ENCODE assay signal across 30 mouse cellular contexts in the genomic region with DNA sequence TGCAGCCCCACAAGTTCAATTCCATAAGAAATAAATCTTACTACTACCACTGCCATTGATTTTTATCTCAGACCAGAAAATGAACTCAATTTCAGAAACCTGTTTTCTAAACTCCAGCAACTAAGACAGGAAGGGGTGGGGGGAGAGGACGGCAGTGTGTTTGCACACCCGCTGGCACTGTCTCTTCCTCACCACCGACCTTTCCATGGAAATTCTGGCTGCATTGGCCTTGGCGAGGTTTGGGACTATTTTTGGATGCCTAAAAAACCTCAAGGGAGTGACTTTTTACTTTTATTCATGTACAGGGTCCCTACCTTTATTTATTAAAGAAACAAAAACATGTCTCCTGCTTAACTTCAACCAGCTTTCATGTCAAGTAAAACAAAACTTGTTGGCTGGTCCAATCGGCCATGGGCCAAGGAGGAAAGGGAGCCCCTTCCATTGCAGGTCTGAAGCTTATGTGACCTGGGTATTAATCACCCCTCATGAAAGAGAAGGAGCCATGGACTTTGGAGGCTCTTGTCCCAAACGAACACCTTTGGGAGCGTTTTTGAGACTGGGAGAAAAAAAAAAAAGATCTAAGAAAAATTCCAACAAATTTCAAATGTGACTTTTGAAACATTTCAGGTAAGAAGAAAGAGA.
A peak's percentile ranks its signal among the peaks of the same experiment; 100 is the strongest.
DNase-seq lines count a peak whose midpoint lies in the region; ATAC-seq and TF ChIP-seq lines count a peak whose summit lies in the region.
"Had no signal": no experiment of that assay in that cellular context is flagged by ENCODE, and none has a peak within 500 bp of the region (broad histone marks: within the 10 kb centered on the region; RNA-seq: fewer than 3 reads in every experiment).

No protein-coding gene starts in this region.

- H3K9ac ChIP-seq in embryonic facial prominence, embryonic 13.5 days = no peak overlapping the region
- no peak overlapping the region for H3K9ac ChIP-seq in midbrain, postnatal 0 days (replicated peaks; ENCODE audit: low read length, poor library complexity, severe bottlenecking)
- H3K9ac ChIP-seq: heart, embryonic 12.5 days; liver, embryonic 12.5 days; liver, postnatal 0 days; midbrain, embryonic 15.5 days; neural tube, embryonic 12.5 days had no signal

- peak overlapping the region; percentile 48; the same call in 1 of the 2 replicates for H3K27ac ChIP-seq in embryonic facial prominence, embryonic 13.5 days
- H3K27ac ChIP-seq in embryonic facial prominence, embryonic 10.5 days (replicated peaks) = no peak overlapping the region
- no peak overlapping the region for H3K27ac ChIP-seq in midbrain, postnatal 0 days (ENCODE audit: low read depth, low read length)
- no peak overlapping the region for H3K27ac ChIP-seq in midbrain, embryonic 10.5 days (replicated peaks)
- H3K27ac ChIP-seq: heart, adult 2 months; liver, embryonic 12.5 days; midbrain, embryonic 15.5 days; neural tube, embryonic 12.5 days; stomach, postnatal 0 days had no signal

- no peaks in the 10 kb centered on the region for H3K9me3 ChIP-seq in embryonic facial prominence, embryonic 13.5 days
- H3K9me3 ChIP-seq in embryonic facial prominence, embryonic 10.5 days = no peaks in the 10 kb centered on the region
- H3K9me3 ChIP-seq in midbrain, postnatal 0 days (ENCODE audit: low read length) = no peaks in the 10 kb centered on the region
- no peaks in the 10 kb centered on the region for H3K9me3 ChIP-seq in midbrain, embryonic 10.5 days (replicated peaks)
- H3K9me3 ChIP-seq: liver, embryonic 12.5 days; megakaryocyte, embryonic 14.5 days; midbrain, embryonic 15.5 days; neural tube, embryonic 12.5 days had no signal

- H3K4me2 ChIP-seq in embryonic facial prominence, embryonic 13.5 days = no peak overlapping the region
- H3K4me2 ChIP-seq in midbrain, postnatal 0 days (ENCODE audit: low read depth, low read length, poor library complexity, severe bottlenecking) = no peak overlapping the region
- H3K4me2 ChIP-seq: heart, embryonic 12.5 days; liver, embryonic 12.5 days; midbrain, embryonic 15.5 days; neural tube, embryonic 12.5 days had no signal

- no peak for TF ChIP-seq CTCF in midbrain, postnatal 0 days (IDR thresholded peaks at IDR 0.05)

- peaks cover 15% of the 10 kb centered on the region for H3K4me1 ChIP-seq in embryonic facial prominence, embryonic 13.5 days
- no peaks in the 10 kb centered on the region for H3K4me1 ChIP-seq in embryonic facial prominence, embryonic 10.5 days
- no peaks in the 10 kb centered on the region; the same call in 1 of the 2 replicates for H3K4me1 ChIP-seq in midbrain, postnatal 0 days (ENCODE audit: insufficient read depth, low read length)
- H3K4me1 ChIP-seq in midbrain, embryonic 10.5 days = no peaks in the 10 kb centered on the region
- H3K4me1 ChIP-seq: liver, embryonic 12.5 days; megakaryocyte, embryonic 14.5 days; midbrain, embryonic 15.5 days; neural tube, embryonic 12.5 days had no signal

- H3K36me3 ChIP-seq in embryonic facial prominence, embryonic 13.5 days = no peaks in the 10 kb centered on the region
- no peaks in the 10 kb centered on the region for H3K36me3 ChIP-seq in embryonic facial prominence, embryonic 10.5 days (replicated peaks)
- no peaks in the 10 kb centered on the region for H3K36me3 ChIP-seq in midbrain, postnatal 0 days (ENCODE audit: insufficient read depth, low read length)
- no peaks in the 10 kb centered on the region for H3K36me3 ChIP-seq in midbrain, embryonic 10.5 days
- H3K36me3 ChIP-seq: heart, embryonic 12.5 days; liver, embryonic 12.5 days; midbrain, embryonic 15.5 days; neural tube, embryonic 12.5 days had no signal

- H3K27me3 ChIP-seq in embryonic facial prominence, embryonic 13.5 days = no peaks in the 10 kb centered on the region
- H3K27me3 ChIP-seq in embryonic facial prominence, embryonic 10.5 days (replicated peaks; ENCODE audit: low read depth, poor library complexity, severe bottlenecking) = no peaks in the 10 kb centered on the region
- H3K27me3 ChIP-seq in midbrain, postnatal 0 days (ENCODE audit: insufficient read depth, low read length) = no peaks in the 10 kb centered on the region
- no peaks in the 10 kb centered on the region for H3K27me3 ChIP-seq in midbrain, embryonic 10.5 days (ENCODE audit: low read depth, poor library complexity, severe bottlenecking)
- H3K27me3 ChIP-seq: heart, embryonic 12.5 days; liver, embryonic 12.5 days; megakaryocyte, embryonic 14.5 days; midbrain, embryonic 15.5 days; neural tube, embryonic 12.5 days; Patski had no signal

- DNase-seq in embryonic facial prominence, embryonic 10.5 days (ENCODE audit: low spot score) = no peak
- DNase-seq in midbrain, postnatal 0 days (ENCODE audit: low spot score) = peak; percentile 49
- no peak for DNase-seq in midbrain, embryonic 10.5 days (ENCODE audit: low spot score)
- peak; percentile 30 for DNase-seq in adrenal gland, adult 8-10 months
- DNase-seq in adrenal gland, postnatal 36 days = peak; percentile 54 to 56
- DNase-seq in liver = no peak
- DNase-seq: cerebellum, adult 9-10 months; embryo, embryonic 11 days; kidney, adult 11 months; kidney, postnatal 14 days; layer of hippocampus, adult 9-11 months; liver, postnatal 0 days; lung, postnatal 36 days; right cerebral cortex, postnatal 25 days; spleen, adult 18-20 months; thymus, adult 18-20 months; thymus, postnatal 25 days had no signal

- 71% methylated on average over 7 of the region's 7 CpGs for whole genome bisulfite sequencing in embryonic facial prominence, embryonic 13.5 days
- 82% methylated on average over 7 of the region's 7 CpGs for WGBS in embryonic facial prominence, embryonic 10.5 days
- 67% methylated on average over 7 of the region's 7 CpGs for WGBS in midbrain, postnatal 0 days
- 84% methylated on average over 7 of the region's 7 CpGs for WGBS in midbrain, embryonic 10.5 days

- no peak for ATAC-seq in embryonic facial prominence, embryonic 13.5 days (ENCODE audit: insufficient number of reproducible peaks, insufficient read depth, low FRiP score, low TSS enrichment, low read depth)
- ATAC-seq in midbrain, postnatal 0 days (ENCODE audit: low FRiP score) = no peak
- ATAC-seq in monocyte, adult 5-6 weeks (replicated peaks; ENCODE audit: insufficient number of reproducible peaks, low FRiP score, low TSS enrichment, poor library complexity, severe bottlenecking) = no peak
- ATAC-seq: inflammation-experienced regulatory T-cells, adult 6 months; liver, embryonic 12.5 days; liver, postnatal 0 days; Patski had no signal

- no peak overlapping the region for H3K4me3 ChIP-seq in embryonic facial prominence, embryonic 13.5 days
- H3K4me3 ChIP-seq in embryonic facial prominence, embryonic 10.5 days = no peak overlapping the region
- no peak overlapping the region for H3K4me3 ChIP-seq in midbrain, postnatal 0 days (ENCODE audit: low read depth, low read length)
- no peak overlapping the region for H3K4me3 ChIP-seq in midbrain, embryonic 10.5 days
- H3K4me3 ChIP-seq: erythroblast, embryonic 14.5 days; heart, adult 2 months; heart, embryonic 12.5 days; liver, embryonic 12.5 days; megakaryocyte, embryonic 14.5 days; midbrain, embryonic 15.5 days; myocyte; neural tube, embryonic 12.5 days had no signal

Comparison
In these comparisons a context has a peak if more than half of its experiments do, and no peak if none do; other contexts are left out.
1. DNase-seq: peak in midbrain, postnatal 0 days (single experiment), adrenal gland, adult 8-10 months (single experiment) and adrenal gland, postnatal 36 days (2 of 2); none in embryonic facial prominence, embryonic 10.5 days (single experiment), midbrain, embryonic 10.5 days (single experiment) and liver (single experiment).